Mouse (Mus musculus) heart, postnatal 36 days (tissue): Measurements from ENCODE around the gene B3gnt8. TPM values are rescaled to one million over a fixed set of nuclear protein-coding genes. Genes with fewer than 3 reads are reported as not detected.

Experiments used
- DNase-seq, 2 experiments: peaks; one replicate each; pipeline ENCODE4 v3.0.0; 2021 to 2022
- intact Hi-C: fragments of 180-260 bp; cut with DNase I; formaldehyde crosslinking; loops from one replicate; pipeline ENCODE4 v1.15.1; 2025
- total RNA-seq, 2 experiments: library from RNA; stranded (reverse); gene quantifications; 2 replicates each; pipeline ENCODE4 v1.2.3; 2021

B3gnt8 gene
- total RNA-seq, 2 experiments from 2014 or later = 2.6 to 4.6 TPM

GRCm38 (mm10) chr7:25617376-25618160 lies 8.9 kb upstream of the B3gnt8 start:
- intact Hi-C loops = no loop called here
- DNase-seq = no peak

DNA sequence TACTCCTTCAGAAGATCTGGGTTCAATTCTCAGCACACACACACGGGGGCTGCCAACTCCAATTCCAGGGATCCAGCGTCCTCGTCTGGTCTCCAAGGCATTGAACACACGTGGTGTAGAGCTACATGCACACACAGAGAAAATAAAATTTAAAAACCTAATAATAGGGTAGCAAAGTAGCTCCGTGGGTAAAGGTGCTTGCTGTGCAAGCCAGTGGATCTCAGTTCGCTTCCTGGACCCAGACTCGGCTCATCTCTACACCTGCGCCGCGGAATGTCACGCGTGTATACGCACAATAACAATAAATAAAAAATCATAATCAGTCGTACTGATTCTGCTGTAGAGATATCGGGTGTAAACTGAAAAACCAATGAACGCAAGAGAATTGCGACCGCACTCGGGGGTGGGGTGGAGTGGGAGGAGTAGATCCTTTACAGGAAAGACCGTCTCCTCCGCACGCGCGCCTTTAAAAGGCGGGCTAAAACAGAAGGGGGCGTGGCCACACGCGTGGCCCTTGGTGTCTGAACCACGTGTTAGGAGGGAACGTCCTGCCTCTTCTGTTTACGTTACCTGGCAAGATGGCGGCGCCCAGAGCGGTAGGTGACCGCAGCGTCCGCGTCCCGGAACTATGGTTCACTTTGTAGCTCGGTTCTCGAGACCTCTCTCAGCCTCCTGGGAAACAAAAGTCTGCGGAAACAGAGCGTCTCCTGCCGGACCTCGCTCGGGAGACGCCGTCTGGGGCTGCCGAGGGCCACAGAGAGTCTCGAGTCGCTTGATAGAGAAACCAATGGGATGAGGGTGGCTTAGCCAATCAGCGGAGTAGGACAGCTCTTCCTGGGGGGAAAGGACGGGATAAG lies 7.4 kb upstream of the B3gnt8 start, which contains the start of gene Dmac2:
TSS of gene Dmac2 (plus strand) at position 550 of the 857 bp plus-strand sequence.
- peak; percentile 90 to 93 for DNase-seq
- intact Hi-C loops = no loop called here

DNA sequence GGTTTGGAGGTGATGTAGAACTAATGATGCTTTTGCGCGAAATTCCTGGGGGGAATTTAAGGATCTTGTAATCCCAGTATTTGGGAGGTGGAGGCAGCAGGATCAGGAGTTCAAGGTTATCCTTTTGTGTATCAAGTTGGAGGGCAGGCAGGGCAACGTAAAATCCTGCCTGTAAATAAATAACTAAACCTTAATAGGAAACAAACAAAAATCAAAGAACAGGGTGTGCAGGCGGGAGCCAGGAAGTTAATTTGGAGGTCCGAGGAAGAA lies 6.8 kb upstream of the B3gnt8 start:
- no peak for DNase-seq
- intact Hi-C loops = no loop called here

- intact Hi-C loops = loop anchor here (2.0 kb wide), 1 partner anchor 39 kb away; the partner anchor contains the start of genes Bckdha and Exosc5
- no peak for DNase-seq
Observed at GRCm38 (mm10) chr7:25620101-25620500, 6.4 kb upstream of the B3gnt8 start.

DNA sequence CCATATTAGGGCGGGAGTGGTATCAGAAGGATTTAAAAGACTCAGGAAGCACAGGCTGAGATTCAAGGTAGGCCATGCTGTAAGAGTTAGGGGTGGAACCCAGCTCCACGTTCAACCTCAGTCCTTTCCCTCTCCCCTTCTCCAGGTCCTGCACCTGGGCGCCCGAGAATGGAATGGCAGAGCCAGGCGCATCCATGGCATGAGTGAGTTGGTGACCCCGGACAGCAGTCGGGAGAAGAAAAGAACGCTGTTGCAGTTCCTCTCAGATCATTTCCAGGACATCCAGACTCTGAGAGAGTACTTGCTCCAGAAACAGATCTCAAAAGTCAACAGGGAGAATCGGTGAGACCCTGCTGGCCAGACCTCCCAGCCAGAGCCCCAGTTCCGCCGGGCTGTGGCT lies 5.7 kb upstream of the B3gnt8 start:
- no peak for DNase-seq
- intact Hi-C loops = loop anchor here (2.0 kb wide), 1 partner anchor 38 kb away; the partner anchor contains the start of genes Bckdha and Exosc5

GRCm38 (mm10) chr7:25623857-25624370 lies 2.5 kb upstream of the B3gnt8 start:
- intact Hi-C loops = no loop called here
- DNase-seq = no peak

GRCm38 (mm10) chr7:25624851-25625250 lies 1.6 kb upstream of the B3gnt8 start:
- peak; percentile 55 to 59 for DNase-seq
- intact Hi-C loops = no loop called here

- intact Hi-C loops = no loop called here
- DNase-seq = peak in 1 of 2 experiments; percentile 44
Observed at GRCm38 (mm10) chr7:25625594-25626250, 732 bp upstream of the B3gnt8 start.

DNA sequence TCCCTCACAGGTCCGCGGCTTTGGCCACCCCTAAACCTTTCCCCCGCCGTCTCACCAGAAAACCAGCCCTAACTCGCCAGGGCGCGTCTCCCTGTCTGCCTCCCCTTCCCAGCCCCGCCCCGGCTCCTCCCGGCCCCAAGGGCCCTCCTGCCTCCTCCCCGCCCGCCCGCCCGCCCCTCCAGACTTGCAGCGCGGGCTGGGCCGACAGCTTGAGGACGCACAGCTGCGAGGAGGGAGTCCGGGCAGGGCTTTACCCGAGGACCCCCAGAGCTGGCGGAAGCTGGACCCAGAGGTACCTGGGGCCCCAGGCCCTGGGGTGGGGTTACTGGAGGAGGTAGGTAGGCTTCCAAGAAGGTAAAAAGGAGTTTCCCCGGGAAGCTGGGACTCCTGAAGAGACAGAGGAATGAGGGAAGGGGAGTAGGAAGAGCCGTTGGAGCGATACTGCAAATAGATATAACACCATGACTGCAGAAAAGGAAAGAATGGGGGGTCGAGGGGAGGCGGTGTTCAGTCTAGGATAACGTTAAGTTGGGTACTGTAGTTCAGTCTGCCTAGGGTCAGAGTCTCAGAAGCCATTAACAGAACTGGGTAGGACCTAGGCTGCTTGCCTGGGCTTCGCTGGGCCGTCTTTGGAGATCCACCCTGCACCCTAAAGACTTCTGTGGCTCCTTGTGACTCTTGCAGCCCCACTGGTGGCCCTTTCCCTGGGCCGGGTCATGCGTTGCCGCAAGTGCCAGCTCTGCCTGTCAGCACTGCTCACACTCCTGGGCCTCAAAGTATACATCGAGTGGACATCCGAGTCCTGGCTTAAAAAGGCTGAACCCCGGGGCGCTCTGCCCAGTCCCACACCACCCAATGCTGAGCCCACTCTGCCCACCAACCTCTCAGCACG lies 1.2 kb downstream of the B3gnt8 start:
- intact Hi-C loops = loop anchor here (2.0 kb wide), 1 partner anchor 21 kb away; no protein-coding TSS in a partner anchor
- peak; percentile 74 to 80 for DNase-seq

GRCm38 (mm10) chr7:25628323-25628620 lies 1.8 kb downstream of the B3gnt8 start:
- intact Hi-C loops = loop anchor here (2.0 kb wide), 1 partner anchor 21 kb away; no protein-coding TSS in a partner anchor
- peak in 1 of 2 experiments; percentile 46 for DNase-seq

- intact Hi-C loops = no loop called here
- DNase-seq = no peak
Observed at GRCm38 (mm10) chr7:25632679-25633078, 6.2 kb downstream of the B3gnt8 start.

GRCm38 (mm10) chr7:25636373-25636772 lies 9.9 kb downstream of the B3gnt8 start:
- intact Hi-C loops = no loop called here

DNA sequence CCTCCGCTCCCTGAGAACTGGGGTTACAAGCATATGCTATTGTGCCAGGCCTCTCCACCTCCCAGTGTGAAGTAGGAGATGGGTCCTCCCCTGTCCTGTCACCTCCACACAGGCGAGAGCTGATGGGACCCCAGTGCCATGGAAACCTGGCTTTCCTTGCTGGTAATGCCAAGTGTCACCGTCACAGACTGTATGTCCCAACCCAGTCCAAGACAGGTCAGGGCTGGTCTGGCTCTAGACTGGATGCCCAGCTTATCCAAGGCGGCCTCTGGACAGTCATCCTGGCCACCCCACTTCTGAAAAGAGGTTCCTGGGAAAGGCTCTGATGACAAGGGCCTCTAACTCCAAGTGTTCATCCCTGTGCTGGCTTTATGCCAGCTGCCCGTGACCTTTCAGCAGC lies 10.6 kb downstream of the B3gnt8 start:
- DNase-seq = no peak
- intact Hi-C loops = no loop called here

More at GRCm38 (mm10) chr7:25636373-25636772, 9.9 kb downstream of the B3gnt8 start:
- no peak for DNase-seq

DNA sequence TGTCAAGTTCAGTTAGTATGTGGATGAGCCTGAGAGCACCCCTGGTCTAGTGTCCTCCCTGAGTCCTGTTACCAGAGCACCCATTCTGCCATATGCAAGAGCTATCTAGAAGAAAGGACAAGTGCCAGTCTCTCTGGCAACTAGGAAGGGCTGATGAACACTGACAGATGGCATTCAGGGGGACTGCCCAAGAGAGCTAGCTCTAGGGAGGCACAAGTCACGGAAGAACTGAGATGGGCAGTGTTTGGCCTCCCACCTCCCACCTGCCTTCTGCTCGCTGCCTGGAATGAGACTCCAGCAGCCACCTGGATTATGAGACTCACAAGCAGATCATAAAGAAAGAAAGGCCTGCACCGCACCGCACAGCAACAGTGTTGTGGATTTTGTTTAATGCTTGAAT lies 13.3 kb downstream of the B3gnt8 start:
- intact Hi-C loops = no loop called here
- DNase-seq = no peak

- intact Hi-C loops = no loop called here
- DNase-seq = no peak
Observed at GRCm38 (mm10) chr7:25644136-25644535, 17.7 kb downstream of the B3gnt8 start.

DNA sequence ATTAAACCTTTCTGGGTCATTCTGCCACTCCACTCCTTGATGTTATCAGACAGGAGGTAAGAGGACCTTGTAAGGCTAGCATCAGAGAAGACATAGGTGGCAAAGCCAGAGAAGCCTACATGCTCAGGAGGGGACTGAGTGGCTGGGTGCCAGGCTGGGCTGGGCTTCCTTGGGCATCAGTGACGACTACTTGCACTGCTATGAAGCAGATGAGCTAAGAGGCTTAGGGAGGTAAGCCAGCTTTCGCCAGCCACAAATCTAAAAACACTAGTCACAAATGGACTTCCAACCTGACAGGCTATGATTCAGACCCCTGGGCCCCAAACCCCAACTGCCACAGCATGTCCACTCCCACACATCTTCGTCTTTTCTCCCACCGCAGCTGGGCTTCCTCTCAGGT lies 18.2 kb downstream of the B3gnt8 start:
- no peak for DNase-seq
- intact Hi-C loops = no loop called here

- no peak for DNase-seq
- intact Hi-C loops = no loop called here
Observed at GRCm38 (mm10) chr7:25645074-25645473, 18.6 kb downstream of the B3gnt8 start.

- intact Hi-C loops = loop anchor here (2.0 kb wide), 1 partner anchor 19 kb away; no protein-coding TSS in a partner anchor
- DNase-seq = no peak
Observed at GRCm38 (mm10) chr7:25647574-25648123, 21.2 kb downstream of the B3gnt8 start.

DNA sequence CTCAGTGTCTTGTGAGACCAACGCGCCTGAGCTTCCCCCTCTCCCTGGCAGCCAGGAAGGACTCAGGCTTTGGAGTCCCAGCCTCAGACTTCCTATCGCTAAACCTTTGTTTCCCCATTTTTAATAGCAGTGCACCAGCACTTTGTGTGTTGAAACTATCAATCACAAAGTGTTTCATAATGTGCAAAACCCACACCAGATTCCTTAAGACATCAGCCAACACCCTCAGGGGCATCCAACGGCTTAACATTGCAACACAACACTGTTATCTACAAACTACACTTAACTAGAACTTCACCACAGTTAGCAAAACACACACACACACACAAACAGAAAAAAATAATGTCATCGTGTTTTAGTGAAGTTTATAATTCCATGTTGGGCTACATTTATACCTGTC lies 23.4 kb downstream of the B3gnt8 start:
- intact Hi-C loops = loop anchor here (2.0 to 10.0 kb wide), 2 partner anchors 21 to 575 kb away; partner anchors contain the start of genes Grik5 and Zfp574
- DNase-seq = no peak
